Mouse (Mus musculus): ENCODE results near the gene Gm37240. TPM values are rescaled to one million over a fixed set of nuclear protein-coding genes. Genes with fewer than 3 reads are reported as not detected.

The Gm37240 gene
- polyA plus RNA-seq, 1 experiment: 1.9 TPM

- no peaks in the 10 kb centered on the region for H3K4me1 ChIP-seq (ENCODE audit: control insufficient read depth, insufficient read depth, low read length)
- no peak overlapping the region for H3K27ac ChIP-seq (ENCODE audit: insufficient read depth, low read length)
- no peak overlapping the region for H3K4me3 ChIP-seq (ENCODE audit: insufficient read depth, low read length)
- TF ChIP-seq CTCF (IDR thresholded peaks at IDR 0.05; ENCODE audit: borderline replicate concordance, insufficient read depth, low read length): no peak
- TF ChIP-seq POLR2A (IDR thresholded peaks at IDR 0.05; ENCODE audit: low read depth, low read length): no peak
Measured at GRCm38 (mm10) chr3:85341103-85341860, 546.0 kb downstream of the Gm37240 start.

GRCm38 (mm10) chr3:85340491-85340890, 546.8 kb downstream of the Gm37240 start:
- Histone ChIP-seq H3K4me1 (ENCODE audit: control insufficient read depth, insufficient read depth, low read length) (no peaks in the 10 kb centered on the region), H3K27ac (ENCODE audit: insufficient read depth, low read length) (no peak overlapping the region), H3K4me3 (ENCODE audit: insufficient read depth, low read length) (no peak overlapping the region)
- TF ChIP-seq POLR2A (IDR thresholded peaks at IDR 0.05; ENCODE audit: low read depth, low read length) (no peak), CTCF (IDR thresholded peaks at IDR 0.05; ENCODE audit: borderline replicate concordance, insufficient read depth, low read length) (no peak)

GRCm38 (mm10) chr3:85339926-85340325, 547.4 kb downstream of the Gm37240 start:
- Histone ChIP-seq H3K27ac (ENCODE audit: insufficient read depth, low read length) (no peak overlapping the region), H3K4me3 (ENCODE audit: insufficient read depth, low read length) (no peak overlapping the region), H3K4me1 (ENCODE audit: control insufficient read depth, insufficient read depth, low read length) (no peaks in the 10 kb centered on the region)
- TF ChIP-seq CTCF (IDR thresholded peaks at IDR 0.05; ENCODE audit: borderline replicate concordance, insufficient read depth, low read length): no peak
- no peak for TF ChIP-seq POLR2A (IDR thresholded peaks at IDR 0.05; ENCODE audit: low read depth, low read length)

- Histone ChIP-seq H3K4me1 (ENCODE audit: control insufficient read depth, insufficient read depth, low read length) (no peaks in the 10 kb centered on the region), H3K27ac (ENCODE audit: insufficient read depth, low read length) (no peak overlapping the region), H3K4me3 (ENCODE audit: insufficient read depth, low read length) (no peak overlapping the region)
- TF ChIP-seq CTCF (IDR thresholded peaks at IDR 0.05; ENCODE audit: borderline replicate concordance, insufficient read depth, low read length) (no peak), POLR2A (IDR thresholded peaks at IDR 0.05; ENCODE audit: low read depth, low read length) (no peak)
Measured at GRCm38 (mm10) chr3:85339269-85339820, 548.0 kb downstream of the Gm37240 start.

- H3K4me3 ChIP-seq (ENCODE audit: insufficient read depth, low read length): no peak overlapping the region
- no peak overlapping the region for H3K27ac ChIP-seq (ENCODE audit: insufficient read depth, low read length)
- no peaks in the 10 kb centered on the region for H3K4me1 ChIP-seq (ENCODE audit: control insufficient read depth, insufficient read depth, low read length)
- TF ChIP-seq POLR2A (IDR thresholded peaks at IDR 0.05; ENCODE audit: low read depth, low read length) (no peak), CTCF (IDR thresholded peaks at IDR 0.05; ENCODE audit: borderline replicate concordance, insufficient read depth, low read length) (no peak)
Measured at GRCm38 (mm10) chr3:85338755-85339095, 548.6 kb downstream of the Gm37240 start.

- Histone ChIP-seq H3K4me3 (ENCODE audit: insufficient read depth, low read length) (no peak overlapping the region), H3K27ac (ENCODE audit: insufficient read depth, low read length) (no peak overlapping the region), H3K4me1 (ENCODE audit: control insufficient read depth, insufficient read depth, low read length) (no peaks in the 10 kb centered on the region)
- no peak for TF ChIP-seq POLR2A (IDR thresholded peaks at IDR 0.05; ENCODE audit: low read depth, low read length)
- TF ChIP-seq CTCF (IDR thresholded peaks at IDR 0.05; ENCODE audit: borderline replicate concordance, insufficient read depth, low read length): no peak
Measured at GRCm38 (mm10) chr3:85337881-85338754, 549.2 kb downstream of the Gm37240 start.

- H3K4me1 ChIP-seq (ENCODE audit: control insufficient read depth, insufficient read depth, low read length): no peaks in the 10 kb centered on the region
- TF ChIP-seq POLR2A (IDR thresholded peaks at IDR 0.05; ENCODE audit: low read depth, low read length): no peak
- TF ChIP-seq CTCF (IDR thresholded peaks at IDR 0.05; ENCODE audit: borderline replicate concordance, insufficient read depth, low read length): no peak
Measured at GRCm38 (mm10) chr3:85335517-85335916, 551.8 kb downstream of the Gm37240 start.

GRCm38 (mm10) chr3:85332276-85332675, 555.0 kb downstream of the Gm37240 start:
- no peak overlapping the region for H3K27ac ChIP-seq (ENCODE audit: insufficient read depth, low read length)
- H3K4me3 ChIP-seq (ENCODE audit: insufficient read depth, low read length): no peak overlapping the region
- TF ChIP-seq POLR2A (IDR thresholded peaks at IDR 0.05; ENCODE audit: low read depth, low read length) (no peak), CTCF (IDR thresholded peaks at IDR 0.05; ENCODE audit: borderline replicate concordance, insufficient read depth, low read length) (no peak)
- no peaks in the 10 kb centered on the region for H3K4me1 ChIP-seq (ENCODE audit: control insufficient read depth, insufficient read depth, low read length)

More at GRCm38 (mm10) chr3:85335517-85335916, 551.8 kb downstream of the Gm37240 start:
- no peak overlapping the region for H3K27ac ChIP-seq (ENCODE audit: insufficient read depth, low read length)
- H3K4me3 ChIP-seq (ENCODE audit: insufficient read depth, low read length): no peak overlapping the region

GRCm38 (mm10) chr3:85318256-85318655, 569.1 kb downstream of the Gm37240 start:
- H3K4me1 ChIP-seq (ENCODE audit: control insufficient read depth, insufficient read depth, low read length): no peaks in the 10 kb centered on the region; the same call in 1 of the 2 replicates
- TF ChIP-seq CTCF (IDR thresholded peaks at IDR 0.05; ENCODE audit: borderline replicate concordance, insufficient read depth, low read length) (no peak), POLR2A (IDR thresholded peaks at IDR 0.05; ENCODE audit: low read depth, low read length) (no peak)
- no peak overlapping the region for H3K4me3 ChIP-seq (ENCODE audit: insufficient read depth, low read length)
- no peak overlapping the region for H3K27ac ChIP-seq (ENCODE audit: insufficient read depth, low read length)
